Mouse (Mus musculus) lung, embryonic 16.5 days (tissue): ENCODE measurements around the gene Pip4p1. TPM values are rescaled to one million over a fixed set of nuclear protein-coding genes. Genes with fewer than 3 reads are reported as not detected.
"Not testable (repeated sequence)": the region's sequence is repeated elsewhere in the genome, so short reads cannot be mapped to it uniquely, and the experiment has no call there.

Experiments
- ATAC-seq: fragments of 200-750 bp; cut with Nextera tagmentation; 2 replicates; pipeline ENCODE4 v1.8.0; 2017; ENCODE audit warnings: low read depth, mild to moderate bottlenecking, moderate library complexity
- H3K27ac ChIP-seq: fragments of 300-500 bp; sonication (generic); 2 replicates; pipeline ENCODE4 v1.5.1; 2014; ENCODE audit warnings: mild to moderate bottlenecking, control low read depth, low read length
- H3K27me3 ChIP-seq: fragments of 300-500 bp; sonication (generic); 2 replicates; pipeline ENCODE4 v1.6.1; 2014; ENCODE audit warnings: low read depth, low read length, mixed read lengths; ENCODE audit not compliant: control insufficient read depth, insufficient read depth
- H3K36me3 ChIP-seq: fragments of 300-500 bp; sonication (generic); 2 replicates; pipeline ENCODE4 v1.6.1; 2014; ENCODE audit warnings: low read length; ENCODE audit not compliant: control insufficient read depth, insufficient read depth
- H3K4me1 ChIP-seq: fragments of 300-500 bp; sonication (generic); replicated peaks from 2 replicates; pipeline ENCODE4 v1.6.1; 2014; ENCODE audit warnings: low read length, mixed read lengths; ENCODE audit not compliant: control insufficient read depth, insufficient read depth
- H3K4me2 ChIP-seq: fragments of 300-500 bp; sonication (generic); 2 replicates; pipeline ENCODE4 v1.6.1; 2014; ENCODE audit warnings: low read depth, low read length, control low read depth
- H3K4me3 ChIP-seq: fragments of 300-500 bp; sonication (generic); 2 replicates; pipeline ENCODE4 v1.5.1; 2014; ENCODE audit warnings: mild to moderate bottlenecking, low read length, control low read depth
- H3K9ac ChIP-seq: fragments of 300-500 bp; sonication (generic); 2 replicates; pipeline ENCODE4 v1.6.1; 2014; ENCODE audit warnings: low read length, control low read depth
- H3K9me3 ChIP-seq: fragments of 300-500 bp; sonication (generic); 2 replicates; pipeline ENCODE4 v1.6.1; 2016; ENCODE audit warnings: low read length; ENCODE audit not compliant: control insufficient read depth
- WGBS: fragments of 180-500 bp; shearing (Covaris S2); extraction: QIAGEN DNeasy Blood & Tissue Kit; methylation state at CpG from one replicate; pipeline ENCODE4 v1.1.7; 2014; 5-methylcytosine and 5-hydroxymethylcytosine counted together
- polyA plus RNA-seq: library from polyadenylated mRNA; unstranded; fragments of >200 nt; fragmentation: Nextera tagmentation; extraction: Ambion mirVana; gene quantifications from 2 replicates; pipeline ENCODE4 v1.2.1, GENCODE M21; 2015

The Pip4p1 gene
- polyA plus RNA-seq, 1 experiment from 2014 or later: 47.1 TPM

- H3K4me2 ChIP-seq, H3K9me3 ChIP-seq, H3K36me3 ChIP-seq, ATAC-seq, H3K27me3 ChIP-seq, H3K4me1 ChIP-seq, H3K9ac ChIP-seq, H3K27ac ChIP-seq, H3K4me3 ChIP-seq: not testable (repeated sequence)
- WGBS: 82% methylated on average over 2 of the region's 2 CpGs
These were observed 32.7 kb downstream of the Pip4p1 start for GRCm38 (mm10) chr14:50897992-50898391.

- WGBS: 49% methylated on average over 7 of the region's 7 CpGs
- no peaks in the 10 kb centered on the region for H3K9me3 ChIP-seq
- H3K9ac ChIP-seq: peak within 1 kb of the TSS; percentile 70
- no peaks in the 10 kb centered on the region for H3K36me3 ChIP-seq
- ATAC-seq: no peak
- peaks cover 3% of the 10 kb centered on the region; the same call in 1 of the 2 replicates for H3K27me3 ChIP-seq
- peak within 1 kb of the TSS; percentile 65 for H3K27ac ChIP-seq
- H3K4me1 ChIP-seq: peaks cover 10% of the 10 kb centered on the region
- H3K4me3 ChIP-seq: peak within 1 kb of the TSS; percentile 51
- H3K4me2 ChIP-seq: peak within 1 kb of the TSS; percentile 90
These were observed 33.3 kb downstream of the Pip4p1 start, which contains the start of gene Klhl33 for GRCm38 (mm10) chr14:50897374-50897765. TSS of gene Klhl33 (minus strand) at chr14:50897507.

GRCm38 (mm10) chr14:50896747-50897373, 33.8 kb downstream of the Pip4p1 start:
- peaks cover 3% of the 10 kb centered on the region; the same call in 1 of the 2 replicates for H3K27me3 ChIP-seq
- H3K36me3 ChIP-seq: no peaks in the 10 kb centered on the region
- WGBS: 14% methylated on average over 23 of the region's 23 CpGs
- peak overlapping the region; percentile 90 for H3K4me2 ChIP-seq
- peak overlapping the region; percentile 65 for H3K27ac ChIP-seq
- peaks cover 10% of the 10 kb centered on the region for H3K4me1 ChIP-seq
- peak overlapping the region; percentile 51 for H3K4me3 ChIP-seq
- no peak; the same call in none of the 2 replicates for ATAC-seq
- H3K9me3 ChIP-seq: no peaks in the 10 kb centered on the region
- peak overlapping the region; percentile 70 for H3K9ac ChIP-seq

- WGBS: 12% methylated on average over 19 of the region's 19 CpGs
- H3K9me3 ChIP-seq: no peaks in the 10 kb centered on the region
- ATAC-seq: peak; percentile 83
These were observed 34.5 kb downstream of the Pip4p1 start for GRCm38 (mm10) chr14:50895985-50896746.

GRCm38 (mm10) chr14:50895407-50895806, 35.2 kb downstream of the Pip4p1 start:
- no peaks in the 10 kb centered on the region for H3K36me3 ChIP-seq
- ATAC-seq: no peak
- H3K4me1 ChIP-seq: peaks cover 10% of the 10 kb centered on the region
- H3K9ac ChIP-seq: no peak overlapping the region
- no peak overlapping the region for H3K4me2 ChIP-seq
- H3K4me3 ChIP-seq: no peak overlapping the region
- peaks cover 3% of the 10 kb centered on the region; the same call in 1 of the 2 replicates for H3K27me3 ChIP-seq
- no peaks in the 10 kb centered on the region for H3K9me3 ChIP-seq
- H3K27ac ChIP-seq: no peak overlapping the region

More at GRCm38 (mm10) chr14:50895985-50896746, 34.5 kb downstream of the Pip4p1 start:
- H3K27ac ChIP-seq: peak overlapping the region; percentile 65
- H3K9ac ChIP-seq: peak overlapping the region; percentile 70
- peak overlapping the region; percentile 51 for H3K4me3 ChIP-seq
- peak overlapping the region; percentile 90 for H3K4me2 ChIP-seq
- no peaks in the 10 kb centered on the region for H3K36me3 ChIP-seq
- H3K4me1 ChIP-seq: peaks cover 10% of the 10 kb centered on the region
- H3K27me3 ChIP-seq: peaks cover 3% of the 10 kb centered on the region; the same call in 1 of the 2 replicates

- WGBS: 66% methylated on average over 22 of the region's 22 CpGs
- Histone ChIP-seq H3K27me3 (peaks cover 3% of the 10 kb centered on the region; the same call in 1 of the 2 replicates), H3K4me3 (no peak overlapping the region), H3K9ac (no peak overlapping the region), H3K4me2 (no peak overlapping the region), H3K9me3 (no peaks in the 10 kb centered on the region), H3K4me1 (peaks cover 10% of the 10 kb centered on the region), H3K36me3 (no peaks in the 10 kb centered on the region), H3K27ac (no peak overlapping the region)
- ATAC-seq: peak; percentile 11; the same call in 1 of the 2 replicates
These were observed 37.9 kb downstream of the Pip4p1 start for GRCm38 (mm10) chr14:50892541-50893459.

GRCm38 (mm10) chr14:50892091-50892490, 38.6 kb downstream of the Pip4p1 start:
- H3K9me3 ChIP-seq: no peaks in the 10 kb centered on the region
- H3K27me3 ChIP-seq: no peaks in the 10 kb centered on the region
- H3K27ac ChIP-seq: no peak overlapping the region
- no peak overlapping the region for H3K9ac ChIP-seq
- H3K4me1 ChIP-seq: peaks cover 10% of the 10 kb centered on the region
- H3K36me3 ChIP-seq: no peaks in the 10 kb centered on the region
- no peak overlapping the region for H3K4me3 ChIP-seq
- ATAC-seq: no peak
- H3K4me2 ChIP-seq: no peak overlapping the region
- 81% methylated on average over 7 of the region's 7 CpGs for WGBS

GRCm38 (mm10) chr14:50891621-50892020, 39.0 kb downstream of the Pip4p1 start:
- no peaks in the 10 kb centered on the region for H3K27me3 ChIP-seq
- no peak overlapping the region for H3K4me2 ChIP-seq
- no peak for ATAC-seq
- no peaks in the 10 kb centered on the region for H3K9me3 ChIP-seq
- WGBS: 87% methylated on average over 8 of the region's 8 CpGs
- H3K27ac ChIP-seq: no peak overlapping the region
- no peak overlapping the region for H3K4me3 ChIP-seq
- no peak overlapping the region for H3K9ac ChIP-seq
- no peaks in the 10 kb centered on the region for H3K36me3 ChIP-seq
- peaks cover 7% of the 10 kb centered on the region for H3K4me1 ChIP-seq
